Mouse (Mus musculus) adrenal gland, postnatal 4 days (tissue): Measurements from ENCODE around the gene Plk5. TPM values are rescaled to one million over a fixed set of nuclear protein-coding genes. Genes with fewer than 3 reads are reported as not detected.
A peak's percentile ranks its signal among the peaks of the same experiment; 100 is the strongest.

ENCODE experiments used
- DNase-seq, 2 experiments: peaks; one replicate each; pipeline ENCODE4 v3.0.0; 2021 to 2022; ENCODE audit warnings: low spot score in 2 of 2, mixed read lengths in 2 of 2
- long read RNA-seq, 2 experiments: library from polyadenylated mRNA; stranded (forward); transcript quantifications; one replicate each; pipeline ENCODE4 v2.0.0; 2021
- total RNA-seq, 2 experiments: library from RNA; stranded (reverse); gene quantifications; 2 replicates each; pipeline ENCODE4 v1.2.3; 2021

The Plk5 gene
- under 1 TPM in 1 of 2 experiments, not detected in 1; 0.36 TPM for total RNA-seq
- long read RNA-seq, experiment 1 = 0 reads
- long read RNA-seq, experiment 2 = 0 reads

DNA sequence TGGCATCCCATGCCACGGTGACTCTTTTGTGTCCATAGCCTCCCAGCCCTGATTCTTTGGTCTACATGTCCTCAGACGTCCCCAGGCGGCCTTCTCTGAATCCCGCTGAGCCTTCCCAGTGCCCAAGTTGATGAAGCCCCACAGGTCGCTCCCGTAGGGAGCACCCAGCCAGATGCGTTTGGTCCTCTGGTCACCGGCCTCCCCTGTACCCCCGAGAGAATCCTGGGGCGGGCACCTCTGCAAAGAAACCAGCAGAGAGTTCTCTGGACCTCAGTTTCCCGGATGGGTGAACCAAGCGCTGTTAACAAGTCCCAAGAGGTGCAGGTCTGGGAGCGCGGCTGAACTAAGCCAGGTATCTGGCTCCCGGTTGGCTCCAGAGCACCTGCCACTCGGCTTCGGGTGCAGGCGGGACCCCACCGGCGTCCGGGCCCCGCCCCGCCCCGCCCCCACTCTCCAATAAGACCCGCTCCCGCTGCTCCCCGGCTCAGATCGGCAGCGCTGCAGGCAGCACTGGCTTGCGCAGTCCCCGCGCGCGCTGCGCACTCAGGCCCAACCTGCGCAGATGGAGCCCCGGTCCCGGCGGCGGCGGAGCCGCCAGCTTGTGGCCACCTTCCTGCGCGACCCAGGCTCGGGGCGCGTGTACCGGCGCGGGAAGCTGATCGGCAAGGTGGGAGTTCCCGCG, at the start of gene Plk5:
Gene Plk5, plus strand, starts transcription at position 459 of the 682 bp plus-strand sequence.
- DNase-seq = no peak

DNA sequence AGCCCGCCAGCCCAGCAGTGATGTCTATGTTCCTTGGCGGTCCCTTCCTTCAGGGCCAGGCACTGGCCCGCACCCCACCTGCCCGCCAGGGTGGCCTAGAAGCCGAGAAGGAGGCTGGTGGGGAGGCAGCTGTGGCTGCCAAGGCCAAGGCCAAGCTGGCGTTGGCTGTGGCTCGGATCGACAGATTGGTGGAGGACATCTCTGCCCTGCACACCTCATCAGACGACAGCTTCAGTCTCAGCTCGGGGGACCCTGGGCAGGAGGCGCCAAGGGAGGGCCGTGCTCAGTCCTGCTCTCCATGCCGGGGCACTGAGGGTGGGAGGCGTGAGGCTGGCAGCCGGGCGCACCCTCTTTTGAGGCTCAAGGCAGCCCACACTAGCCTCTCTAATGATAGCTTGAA, 44.7 kb upstream of the Plk5 start:
- no peak for DNase-seq

DNA sequence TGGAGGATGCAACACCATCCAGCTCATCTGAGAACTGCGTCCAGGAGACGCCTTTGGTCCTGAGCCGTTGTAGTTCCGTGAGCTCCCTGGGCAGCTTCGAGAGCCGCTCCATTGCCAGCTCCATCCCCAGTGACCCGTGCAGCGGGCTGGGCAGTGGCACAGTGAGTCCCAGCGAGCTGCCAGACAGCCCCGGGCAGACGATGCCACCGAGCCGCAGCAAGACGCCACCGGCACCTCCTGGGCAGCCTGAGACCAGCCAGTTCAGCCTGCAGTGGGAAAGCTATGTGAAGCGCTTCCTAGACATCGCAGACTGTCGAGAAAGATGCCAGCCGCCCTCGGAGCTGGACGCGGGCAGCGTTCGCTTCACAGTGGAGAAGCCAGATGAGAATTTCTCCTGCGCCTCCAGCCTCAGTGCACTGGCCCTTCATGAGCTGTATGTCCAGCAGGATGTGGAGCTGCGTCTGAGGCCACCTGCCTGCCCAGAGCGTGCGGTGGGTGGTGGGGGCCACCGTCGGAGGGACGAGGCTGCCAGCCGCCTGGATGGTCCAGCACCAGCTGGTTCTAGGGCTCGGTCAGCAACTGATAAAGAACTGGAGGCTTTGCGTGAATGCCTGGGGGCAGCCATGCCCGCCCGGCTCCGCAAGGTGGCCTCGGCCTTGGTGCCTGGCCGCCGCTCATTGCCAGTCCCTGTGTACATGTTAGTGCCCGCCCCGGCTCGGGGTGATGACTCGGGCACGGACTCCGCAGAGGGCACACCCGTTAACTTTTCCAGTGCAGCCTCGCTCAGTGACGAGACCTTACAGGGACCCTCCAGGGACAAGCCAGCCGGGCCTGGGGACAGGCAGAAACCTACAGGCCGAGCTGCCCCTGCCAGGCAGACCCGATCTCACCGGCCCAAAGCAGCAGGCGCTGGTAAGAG, 43.4 kb upstream of the Plk5 start:
- DNase-seq = no peak

DNA sequence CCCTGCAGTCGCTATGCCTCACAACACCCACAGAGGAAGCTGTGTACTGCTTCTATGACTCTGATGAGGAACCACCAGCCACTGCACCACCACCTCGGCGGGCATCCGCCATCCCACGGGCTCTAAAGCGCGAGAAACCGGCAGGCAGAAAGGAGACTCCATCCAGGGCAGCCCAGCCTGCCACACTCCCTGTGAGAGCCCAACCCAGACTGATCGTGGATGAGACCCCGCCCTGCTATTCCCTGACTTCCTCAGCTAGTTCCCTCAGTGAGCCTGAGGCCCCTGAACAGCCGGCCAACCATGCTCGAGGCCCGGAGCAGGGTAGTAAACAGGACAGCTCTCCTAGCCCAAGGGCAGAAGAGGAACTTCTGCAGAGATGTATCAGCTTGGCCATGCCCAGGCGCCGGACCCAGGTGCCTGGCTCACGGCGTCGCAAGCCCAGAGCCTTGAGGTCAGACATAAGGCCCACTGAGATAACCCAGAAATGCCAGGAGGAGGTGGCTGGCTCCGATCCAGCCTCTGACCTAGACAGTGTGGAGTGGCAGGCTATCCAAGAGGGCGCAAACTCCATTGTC, 42.5 kb upstream of the Plk5 start:
- DNase-seq = no peak

DNA sequence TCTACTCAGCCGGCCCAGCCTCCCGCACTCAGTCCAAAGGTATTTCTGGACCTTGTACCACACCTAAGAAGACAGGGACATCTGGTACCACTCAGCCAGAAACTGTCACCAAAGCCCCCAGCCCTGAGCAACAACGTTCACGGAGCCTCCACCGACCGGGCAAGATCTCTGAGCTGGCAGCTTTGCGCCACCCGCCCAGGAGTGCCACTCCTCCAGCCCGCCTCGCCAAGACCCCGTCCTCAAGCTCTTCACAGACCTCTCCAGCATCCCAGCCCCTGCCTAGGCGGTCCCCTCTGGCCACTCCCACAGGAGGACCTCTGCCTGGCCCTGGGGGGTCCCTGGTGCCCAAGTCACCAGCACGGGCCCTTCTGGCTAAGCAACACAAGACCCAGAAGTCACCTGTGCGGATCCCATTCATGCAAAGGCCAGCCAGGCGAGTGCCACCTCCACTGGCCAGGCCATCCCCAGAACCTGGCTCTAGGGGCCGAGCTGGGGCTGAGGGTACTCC, 41.7 kb upstream of the Plk5 start:
- no peak for DNase-seq

DNA sequence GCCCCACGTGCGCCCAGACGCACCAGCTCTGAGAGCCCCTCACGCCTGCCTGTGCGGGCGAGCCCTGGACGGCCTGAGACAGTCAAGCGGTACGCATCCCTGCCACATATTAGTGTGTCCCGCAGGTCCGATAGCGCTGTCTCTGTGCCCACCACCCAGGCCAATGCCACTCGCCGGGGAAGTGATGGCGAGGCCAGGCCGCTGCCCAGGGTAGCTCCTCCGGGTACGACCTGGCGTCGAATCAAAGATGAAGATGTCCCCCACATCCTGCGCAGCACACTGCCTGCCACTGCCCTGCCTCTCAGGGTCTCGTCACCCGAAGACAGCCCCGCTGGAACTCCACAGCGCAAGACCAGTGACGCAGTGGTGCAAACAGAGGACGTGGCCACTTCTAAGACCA, 40.9 kb upstream of the Plk5 start:
- no peak for DNase-seq

DNA sequence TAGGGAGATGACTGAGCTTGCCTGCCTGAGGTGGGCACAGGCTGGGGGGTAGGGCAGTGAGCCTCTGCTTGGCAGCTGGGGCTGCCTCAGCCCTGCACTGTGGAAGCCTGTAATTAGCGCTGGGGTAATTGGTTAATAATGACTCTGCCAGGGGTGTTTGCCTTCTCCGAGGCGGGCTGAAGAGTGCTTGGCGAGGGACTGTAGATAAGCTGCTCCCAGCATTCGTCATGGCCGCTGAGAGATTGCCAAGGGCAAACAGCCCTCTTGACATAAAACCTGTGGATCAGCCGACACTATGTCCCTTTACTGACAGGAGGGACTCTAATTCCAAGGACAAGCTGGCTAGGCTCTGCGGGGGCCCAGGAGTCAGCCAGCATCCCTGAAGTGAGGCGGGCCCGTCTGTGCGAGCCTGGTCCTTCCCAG, 39.9 kb upstream of the Plk5 start:
- DNase-seq = no peak

DNA sequence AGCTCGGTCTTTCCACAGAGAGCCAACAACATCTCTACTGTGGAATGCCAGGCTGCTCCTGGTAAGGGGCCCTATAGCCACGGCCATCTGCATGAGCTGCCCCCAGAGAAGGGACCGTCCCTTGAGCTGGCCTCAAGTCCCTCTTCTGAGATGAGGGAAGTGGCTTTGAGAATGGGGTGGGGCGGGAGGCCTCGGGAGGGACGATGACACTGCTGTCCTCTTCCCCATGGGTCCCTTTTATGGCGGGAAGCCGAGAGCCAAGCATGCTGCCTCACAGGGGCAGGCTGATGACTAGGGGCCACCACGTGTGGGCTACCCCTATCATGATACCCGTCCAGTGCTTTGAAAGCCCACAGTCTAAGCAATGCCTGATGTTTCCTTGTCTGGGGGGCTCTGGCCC, 39.2 kb upstream of the Plk5 start:
- DNase-seq = no peak

DNA sequence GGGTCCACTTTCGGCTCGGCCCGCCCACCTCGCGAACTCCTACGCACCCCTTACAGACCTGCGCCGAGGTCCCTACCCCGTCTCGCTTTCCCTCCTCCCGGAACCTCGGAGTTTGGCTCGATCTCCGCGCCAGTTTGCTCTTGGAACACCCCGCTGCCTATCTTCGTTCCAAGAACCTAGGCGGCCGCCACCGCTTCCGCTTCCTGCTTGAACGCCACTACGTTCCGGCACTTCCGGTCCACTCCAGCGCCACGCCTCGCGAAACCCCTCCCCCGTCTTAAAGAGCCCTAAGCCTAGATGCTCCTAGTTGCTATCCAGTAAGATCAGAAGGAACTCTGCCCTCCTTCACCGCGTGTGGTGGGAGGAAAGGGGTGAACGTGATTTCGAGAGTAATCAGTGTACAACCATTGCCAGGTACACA, 35.9 kb upstream of the Plk5 start, which contains the start of gene 2310011J03Rik:
Gene 2310011J03Rik, minus strand, starts transcription at position 198 of the 421 bp plus-strand sequence.
- peak; percentile 65 to 82 for DNase-seq

DNA sequence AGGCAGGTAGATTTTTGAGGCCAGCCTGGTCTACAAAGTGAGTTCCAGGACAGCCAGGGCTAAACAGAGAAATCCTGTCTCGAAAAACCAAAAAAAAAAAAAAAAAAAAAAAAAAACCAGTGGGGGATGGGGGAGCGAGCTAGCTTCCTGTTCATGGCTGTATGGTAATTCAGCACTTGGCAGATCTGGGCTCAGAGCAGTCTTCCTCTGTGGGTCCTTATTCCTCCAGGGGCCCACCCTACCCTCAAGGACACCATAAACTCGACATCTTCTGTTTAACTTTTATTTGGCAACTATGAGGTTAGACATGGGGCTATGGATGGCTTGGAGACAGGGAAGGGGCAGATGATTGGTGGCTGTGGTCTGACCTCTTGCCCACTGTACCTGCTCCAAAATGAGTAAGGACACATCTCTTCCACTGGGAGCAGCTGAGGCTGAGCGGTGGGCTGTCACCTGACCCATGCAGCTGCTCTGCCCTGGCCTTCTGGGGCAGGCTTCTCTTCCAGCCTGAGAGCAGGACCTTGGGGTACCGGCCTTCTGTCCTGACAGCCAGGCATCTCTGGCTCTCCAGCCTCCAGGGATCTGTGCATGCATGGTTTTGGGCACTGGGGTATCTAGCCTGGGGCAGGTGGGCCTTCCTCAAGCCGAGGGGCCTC, 35.1 kb upstream of the Plk5 start:
- DNase-seq = no peak

DNA sequence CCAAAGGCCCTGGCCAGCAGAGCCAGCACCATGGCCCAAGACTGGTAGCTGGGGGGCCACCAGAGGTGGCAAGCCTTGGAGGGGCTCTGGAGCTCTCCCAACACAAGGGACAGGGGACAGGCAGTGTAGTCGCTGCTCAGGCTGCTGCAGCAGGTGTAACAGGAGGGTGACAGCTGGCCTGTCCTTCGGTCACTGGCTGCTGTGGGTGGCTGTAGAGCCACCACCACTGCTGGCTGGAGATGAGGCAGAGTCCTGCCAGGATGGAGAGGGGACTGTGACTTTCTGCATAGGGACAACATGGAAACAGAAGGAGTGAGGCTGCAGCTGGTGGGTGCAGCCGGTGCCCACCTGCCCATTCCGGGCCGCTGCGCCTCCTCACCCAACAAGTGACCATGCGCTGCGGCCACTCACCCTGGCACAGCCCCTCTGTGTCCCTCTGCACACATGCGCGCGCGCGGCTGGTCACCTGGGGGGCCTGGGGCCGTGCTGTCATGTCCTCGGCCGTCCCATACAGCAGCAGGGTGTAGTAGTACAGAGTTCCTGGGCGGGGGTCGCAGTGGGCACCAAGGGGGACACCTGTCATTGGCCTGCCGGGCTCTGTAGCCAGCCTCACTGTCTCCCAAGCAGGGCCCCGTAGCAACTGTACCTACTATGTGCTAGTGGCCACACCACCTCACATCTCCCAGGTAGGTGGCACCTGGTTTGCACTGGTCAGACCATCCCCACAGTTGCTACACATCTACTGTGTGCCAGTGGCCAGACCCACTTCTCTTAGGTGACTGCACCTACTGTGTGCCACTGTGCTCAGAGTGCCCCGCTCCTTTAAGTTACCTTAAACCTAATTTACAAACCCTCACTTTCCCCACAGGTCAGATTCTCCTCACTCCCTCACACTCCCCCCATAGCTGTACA, 34.3 kb upstream of the Plk5 start:
- no peak for DNase-seq

DNA sequence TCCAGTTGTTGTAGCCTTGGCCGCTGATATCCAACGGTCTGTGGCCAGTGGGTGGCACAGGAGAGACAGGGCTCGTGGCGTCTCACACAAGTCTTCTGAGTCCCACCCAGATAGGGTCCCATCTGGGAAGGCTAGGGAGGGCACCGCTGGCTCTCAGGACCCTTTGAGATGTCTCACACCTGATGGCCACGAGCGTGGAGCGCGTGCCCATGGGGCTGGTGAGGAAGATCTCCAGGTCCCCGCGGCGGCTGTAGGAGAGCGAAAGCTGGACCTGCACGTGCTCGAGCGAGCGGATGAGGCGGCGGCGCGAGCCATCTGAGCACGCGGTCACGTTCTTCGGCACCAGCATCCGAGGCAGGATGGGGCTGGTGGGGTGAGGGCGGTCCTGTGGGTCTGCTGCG, 33.4 kb upstream of the Plk5 start:
- DNase-seq = no peak

DNA sequence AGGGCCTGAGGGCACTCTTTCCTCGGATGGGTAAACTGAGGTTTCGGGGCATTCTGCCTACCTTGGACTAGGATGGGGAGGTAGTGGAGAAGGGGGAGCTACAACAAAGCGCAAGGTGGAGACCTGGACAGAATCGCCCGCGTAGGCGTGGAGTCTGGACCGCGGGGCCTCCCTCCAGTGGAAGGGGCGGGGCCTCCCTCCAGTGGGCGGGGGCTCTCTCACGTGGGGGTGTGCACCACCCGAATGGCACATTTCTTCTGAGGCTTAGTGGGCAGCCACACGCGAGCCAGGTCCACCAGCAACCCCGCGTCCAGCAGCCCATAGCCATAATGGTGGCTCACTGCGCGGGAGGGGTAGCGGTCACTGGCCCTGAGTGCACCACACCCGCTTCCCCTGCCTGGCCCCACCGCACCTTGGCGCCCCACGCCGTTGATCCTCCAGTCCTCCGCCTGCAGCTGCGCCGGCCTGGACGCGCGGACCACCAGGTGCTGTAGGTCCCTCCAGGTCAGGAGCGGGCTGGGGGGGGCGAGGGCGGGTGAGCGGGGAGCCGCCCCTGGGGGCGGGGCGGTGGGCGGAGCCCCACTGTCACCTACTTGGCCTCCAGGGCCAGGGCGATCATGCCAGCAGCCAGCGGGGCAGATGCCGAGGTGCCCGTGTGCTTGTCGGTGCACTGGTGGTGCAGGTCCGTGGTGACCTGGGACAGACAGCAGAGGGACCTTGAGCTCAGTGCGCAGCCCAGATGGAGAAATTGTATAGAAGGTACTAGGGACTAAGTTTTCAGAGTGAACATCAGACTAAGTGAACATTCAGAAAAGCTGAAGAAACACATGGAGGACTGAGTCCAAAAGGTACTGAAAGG, 32.8 kb upstream of the Plk5 start:
- DNase-seq = peak in 1 of 2 experiments; percentile 49

DNA sequence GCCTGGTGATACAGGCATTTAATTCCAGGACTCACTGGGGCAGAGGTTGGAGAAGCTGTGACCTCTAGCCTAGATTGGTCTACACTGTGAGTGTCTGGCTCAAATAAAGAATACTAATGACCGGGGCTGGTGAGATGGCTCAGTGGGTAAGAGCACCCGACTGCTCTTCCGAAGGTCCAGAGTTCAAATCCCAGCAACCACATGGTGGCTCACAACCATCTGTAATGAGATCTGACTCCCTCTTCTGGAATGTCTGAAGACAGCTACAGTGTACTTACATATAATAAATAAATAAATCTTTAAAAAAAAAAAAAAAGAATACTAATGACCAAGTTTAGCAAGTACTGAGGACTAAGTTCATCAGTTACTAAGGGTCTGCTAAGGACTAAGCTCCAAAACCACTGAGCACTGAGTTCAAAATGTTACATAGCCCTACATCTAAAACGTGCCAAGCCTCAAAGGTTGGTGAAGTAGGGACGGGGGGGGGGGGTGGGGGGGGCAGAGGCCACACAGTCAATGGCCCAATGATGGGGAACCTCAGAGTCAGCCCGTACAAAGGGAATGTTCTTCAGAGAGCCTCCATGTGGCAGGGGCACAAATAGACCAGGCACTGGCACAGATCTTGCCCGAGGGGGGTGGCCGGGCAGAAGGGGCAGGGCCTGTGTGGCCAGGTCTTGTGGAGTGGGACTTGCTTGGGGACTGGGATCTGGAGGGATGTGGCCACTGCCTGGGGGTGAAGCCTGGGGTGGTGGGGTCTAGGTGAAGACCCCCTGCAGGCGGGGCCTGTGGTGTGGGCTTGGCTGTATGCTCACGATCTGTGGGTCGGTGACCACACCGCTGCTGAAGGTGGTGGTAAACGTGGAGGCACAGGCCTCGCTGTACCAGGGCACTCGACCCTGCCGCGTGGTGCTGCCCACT, 31.9 kb upstream of the Plk5 start:
- no peak for DNase-seq

DNA sequence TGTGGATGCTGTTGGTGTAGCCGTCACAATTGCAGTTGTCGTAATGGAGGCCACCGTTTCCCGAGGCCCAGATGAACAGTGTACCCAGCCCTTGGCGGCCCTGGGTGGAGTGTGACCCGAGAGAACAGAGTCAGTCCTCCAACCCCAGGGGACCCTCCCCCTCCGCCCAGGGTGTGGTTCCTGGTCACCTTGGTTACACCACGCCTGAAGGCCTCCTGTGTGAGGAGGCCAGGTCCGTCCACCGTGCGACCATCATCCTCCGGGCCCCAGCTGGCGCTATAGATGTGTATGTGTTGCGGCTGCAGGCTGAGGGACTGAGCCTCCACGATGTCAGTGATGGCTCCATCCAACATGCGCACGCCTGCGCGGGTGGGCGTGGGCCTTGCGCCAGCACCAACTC, 31.2 kb upstream of the Plk5 start:
- DNase-seq = no peak

DNA sequence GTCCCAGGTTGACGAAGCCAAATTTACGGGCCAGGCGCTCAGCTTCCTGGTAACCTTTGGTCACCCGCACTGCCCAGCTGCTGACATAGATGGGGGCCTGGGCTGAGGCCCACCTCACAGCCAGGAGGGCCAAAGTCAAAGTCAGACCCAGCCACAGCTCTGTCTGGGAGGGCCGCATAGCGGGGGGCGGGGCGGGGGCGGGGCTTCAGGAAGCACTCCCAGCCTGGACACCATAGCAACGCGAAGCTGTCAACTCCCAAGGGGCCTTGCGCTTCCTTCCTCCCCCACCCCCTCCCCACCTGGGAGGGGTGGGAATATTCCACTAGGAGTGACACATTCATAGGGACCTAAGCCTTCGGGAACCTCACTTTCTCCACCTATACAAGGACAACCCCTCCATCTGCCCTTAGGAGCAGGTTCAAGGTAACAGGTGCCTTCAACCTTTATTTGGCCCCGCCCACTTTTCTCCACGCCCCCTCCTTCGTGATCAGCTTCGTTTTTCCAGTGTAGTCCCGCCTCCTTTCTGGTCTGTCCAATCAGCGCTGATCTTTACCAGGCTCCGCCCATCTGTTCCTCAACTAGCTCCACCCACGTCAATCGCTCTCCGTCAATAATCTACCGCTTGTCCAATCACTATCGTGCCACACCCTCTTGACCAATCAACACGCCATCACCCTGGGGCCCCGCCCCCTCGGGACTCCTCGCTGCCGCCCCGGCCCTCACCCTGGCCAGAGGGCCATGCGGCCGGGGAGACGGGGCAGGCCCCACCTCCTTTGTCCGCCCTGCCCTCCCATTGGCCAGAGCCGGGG, 26.8 kb upstream of the Plk5 start, which contains the start of the genes Pcsk4 and Reep6:
Gene Pcsk4, minus strand, starts transcription at position 226 of the 809 bp plus-strand sequence.
Gene Reep6, plus strand, starts transcription at position 681 of the 809 bp plus-strand sequence.
- peak; percentile 96 to 97 for DNase-seq

DNA sequence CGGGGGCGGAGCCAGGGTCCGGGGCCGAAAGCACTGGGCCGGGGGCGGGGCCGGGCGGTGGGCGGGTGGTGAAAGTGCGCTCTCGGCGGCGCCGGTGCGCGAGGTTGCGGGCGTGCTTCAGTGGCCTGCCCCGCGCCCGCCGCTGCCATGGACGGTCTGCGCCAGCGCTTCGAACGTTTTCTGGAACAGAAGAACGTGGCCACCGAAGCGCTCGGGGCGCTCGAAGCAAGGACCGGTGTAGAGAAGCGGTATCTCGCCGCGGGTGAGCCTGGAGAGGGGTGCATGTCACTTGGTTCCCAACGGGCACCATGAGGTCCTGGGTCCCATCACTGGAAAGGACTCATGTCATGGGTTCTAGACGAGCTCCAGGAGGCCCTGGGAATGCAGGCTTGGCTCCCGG, 26.2 kb upstream of the Plk5 start:
- no peak for DNase-seq
